Mouse (Mus musculus) liver, adult 2 months (tissue): ENCODE data around the gene Tbc1d22a. TPM values are rescaled to one million over a fixed set of nuclear protein-coding genes. Genes with fewer than 3 reads are reported as not detected.

Experiments used
- DNase-seq: peaks from one replicate; pipeline ENCODE4 v3.0.0-alpha.2; 2011; ENCODE audit warnings: low read depth, low spot score; ENCODE audit errors: extremely low read depth
- H3K27ac ChIP-seq: fragments of 200-500 bp; replicated peaks from 2 replicates; pipeline ENCODE4 v1.5.1; 2012; ENCODE audit warnings: low read depth, mild to moderate bottlenecking, control low read depth, inconsistent platforms, low read length; ENCODE audit not compliant: insufficient read depth
- H3K27me3 ChIP-seq: fragments of 200-500 bp; 2 replicates; pipeline ENCODE4 v1.6.1; 2012; ENCODE audit warnings: mild to moderate bottlenecking, moderate library complexity, low read length, inconsistent platforms; ENCODE audit not compliant: control insufficient read depth, insufficient read depth
- H3K36me3 ChIP-seq: fragments of 200-500 bp; 2 replicates; pipeline ENCODE4 v1.6.1; 2012; ENCODE audit warnings: low read length, inconsistent platforms; ENCODE audit not compliant: control insufficient read depth, insufficient read depth
- H3K4me1 ChIP-seq: fragments of 200-500 bp; 2 replicates; pipeline ENCODE4 v1.6.1; 2011; ENCODE audit warnings: low read length; ENCODE audit not compliant: control insufficient read depth, insufficient read depth
- H3K4me3 ChIP-seq: fragments of 200-500 bp; 2 replicates; pipeline ENCODE4 v1.5.1; 2011; ENCODE audit warnings: low read depth, mild to moderate bottlenecking, control low read depth, low read length, moderate library complexity; ENCODE audit not compliant: insufficient read depth
- H3K79me2 ChIP-seq: fragments of 200-500 bp; 2 replicates; pipeline ENCODE4 v1.6.1; 2012; ENCODE audit warnings: inconsistent platforms, mild to moderate bottlenecking, low read length, moderate library complexity; ENCODE audit not compliant: control insufficient read depth, insufficient read depth
- H3K9ac ChIP-seq: fragments of 200-500 bp; 2 replicates; pipeline ENCODE4 v1.6.1; 2012; ENCODE audit warnings: low read depth, mild to moderate bottlenecking, control low read depth, inconsistent platforms, low read length
- CTCF ChIP-seq: fragments of 200-500 bp; IDR thresholded peaks from 2 replicates; pipeline ENCODE4 v1.5.1; 2011; ENCODE audit warnings: low read depth, low read length, control low read depth
- POLR2A ChIP-seq: fragments of 200-500 bp; IDR thresholded peaks from 2 replicates; pipeline ENCODE4 v1.6.1; 2011; ENCODE audit warnings: low read length, control low read depth; ENCODE audit not compliant: insufficient read depth; ENCODE audit errors: extremely low read depth
- WGBS: fragments of 180-500 bp; shearing (Covaris S2); methylation state at CpG from one replicate; pipeline ENCODE4 v1.1.7; 2018; 5-methylcytosine and 5-hydroxymethylcytosine counted together
- polyA plus RNA-seq: library from polyadenylated mRNA; depleted of rRNA; stranded (reverse); fragments of >200 nt; gene quantifications from 2 replicates; pipeline ENCODE4 v1.2.3, GENCODE M21; 2012
- total RNA-seq: library from RNA; depleted of rRNA; stranded (reverse); fragments of >200 nt; gene quantifications from 2 replicates; pipeline ENCODE4 v1.2.3, GENCODE M21; 2014

Gene Tbc1d22a
- total and polyA plus RNA-seq, 2 experiments, result 9.6 to 14.3 TPM

DNA sequence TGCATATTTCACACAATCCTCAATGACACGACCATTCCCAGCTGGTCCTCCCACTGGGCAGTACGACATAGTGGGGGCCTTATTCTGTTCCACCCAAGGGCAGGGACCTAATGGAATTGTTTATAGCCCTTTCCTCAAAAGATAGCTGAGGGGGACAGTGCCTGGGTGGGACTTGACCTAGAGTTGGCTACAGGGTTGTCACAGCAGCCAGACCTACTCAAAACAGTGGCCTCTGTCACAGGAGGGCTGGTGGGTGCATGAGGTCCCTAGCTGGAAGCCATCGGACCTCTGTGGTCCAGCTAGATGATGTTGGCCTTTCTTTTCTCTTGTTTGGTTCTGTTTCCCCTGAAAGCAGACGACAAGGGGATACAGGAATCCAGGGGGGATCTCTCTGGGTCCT lies 14.8 kb upstream of the Tbc1d22a start:
- 85% methylated on average over 4 of the region's 4 CpGs for WGBS
- Histone ChIP-seq H3K4me3 (no peak overlapping the region), H3K27me3 (no peaks in the 10 kb centered on the region), H3K27ac (no peak overlapping the region), H3K36me3 (no peaks in the 10 kb centered on the region), H3K9ac (no peak overlapping the region), H3K4me1 (0 out of 2 replicates have a peak, but pooled peaks cover 2% of the 10 kb centered on the region), H3K79me2 (no peaks in the 10 kb centered on the region)
- DNase-seq, result no peak
- TF ChIP-seq CTCF, result no peak
- TF ChIP-seq POLR2A, result no peak

DNA sequence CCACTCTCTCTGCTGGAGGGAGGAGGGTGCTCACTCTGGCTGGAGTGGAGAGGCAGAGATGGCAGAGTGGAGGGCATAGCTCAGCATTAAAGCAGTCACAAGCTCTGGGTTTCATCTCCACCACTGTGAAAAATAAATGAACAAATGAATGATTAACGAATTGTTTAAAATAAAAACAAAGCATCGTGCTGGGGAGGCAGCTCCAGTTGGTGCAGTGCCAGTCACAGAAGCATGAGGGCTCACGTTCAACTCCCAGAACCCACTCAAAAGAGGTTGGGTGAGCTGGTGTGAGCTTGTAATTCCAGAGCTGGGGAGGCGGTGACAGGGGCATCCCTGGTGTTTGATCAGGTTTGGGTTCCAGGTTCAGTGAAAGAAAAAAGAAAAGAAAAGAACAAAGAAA lies 14.1 kb upstream of the Tbc1d22a start:
- no peak for DNase-seq
- Histone ChIP-seq H3K27me3 (no peaks in the 10 kb centered on the region), H3K79me2 (no peaks in the 10 kb centered on the region), H3K4me3 (no peak overlapping the region), H3K4me1 (0 out of 2 replicates have a peak, but pooled peaks cover 2% of the 10 kb centered on the region), H3K27ac (no peak overlapping the region), H3K9ac (no peak overlapping the region), H3K36me3 (no peaks in the 10 kb centered on the region)
- TF ChIP-seq POLR2A (no peak), CTCF (no peak)
- WGBS, result 46% methylated on average over 4 of the region's 4 CpGs

DNA sequence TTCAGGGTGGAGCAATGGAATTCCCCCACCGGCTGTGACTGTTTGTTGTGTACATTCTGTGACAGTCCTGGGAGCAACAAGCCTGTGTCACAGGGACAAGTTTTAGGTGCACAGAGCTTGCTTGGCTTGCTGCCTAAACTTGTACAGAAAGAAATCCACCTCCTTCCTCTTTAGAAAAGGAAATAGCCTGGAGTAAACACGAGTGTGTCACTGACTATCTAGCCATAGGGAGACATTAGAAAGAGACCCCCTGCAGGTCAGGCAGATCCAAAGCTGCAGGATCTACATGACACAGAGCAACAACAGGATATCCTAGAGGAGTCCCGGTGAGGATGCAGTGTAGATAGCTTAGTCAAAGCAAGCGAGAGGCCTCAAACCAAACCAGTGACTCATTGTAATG lies 13.2 kb upstream of the Tbc1d22a start:
- Histone ChIP-seq H3K4me3 (no peak overlapping the region), H3K9ac (no peak overlapping the region), H3K36me3 (no peaks in the 10 kb centered on the region), H3K4me1 (0 out of 2 replicates have a peak, but pooled peaks cover 2% of the 10 kb centered on the region), H3K27ac (peak overlapping the region; percentile 41; the same call in 1 of the 2 replicates), H3K79me2 (no peaks in the 10 kb centered on the region), H3K27me3 (no peaks in the 10 kb centered on the region)
- DNase-seq, result peak; percentile 31
- TF ChIP-seq CTCF (no peak), POLR2A (no peak)
- WGBS, result 39% methylated on average over 4 of the region's 4 CpGs

DNA sequence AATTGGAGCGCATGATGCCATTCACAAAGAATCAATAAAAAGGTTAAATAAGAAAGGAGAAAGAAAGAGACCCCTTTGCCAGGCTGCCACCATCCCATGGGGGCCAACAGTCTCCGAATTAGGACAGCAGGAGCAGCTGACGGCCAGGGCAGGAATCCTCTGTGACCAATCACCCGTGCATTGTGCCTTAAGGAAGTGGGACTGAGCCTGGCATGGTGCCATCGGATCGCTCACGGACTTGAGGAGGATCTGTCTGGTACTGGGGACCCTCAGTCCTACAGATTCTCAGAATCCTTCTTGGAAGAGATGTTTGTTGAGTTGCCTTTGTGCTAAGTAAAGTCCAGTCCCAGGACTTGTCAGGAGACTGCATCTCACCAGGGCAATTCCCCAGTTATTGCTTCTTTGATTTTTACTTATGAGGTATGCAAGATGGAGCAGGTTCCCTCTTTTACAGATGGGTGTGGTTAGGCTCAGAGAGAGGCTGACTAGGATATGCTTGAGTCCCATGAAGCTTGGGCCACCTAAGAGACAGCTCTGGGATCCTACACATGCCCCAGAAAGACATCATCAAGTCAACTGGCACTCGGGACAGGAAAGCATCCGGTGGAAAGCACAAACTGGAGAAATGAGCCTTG lies 12.4 kb upstream of the Tbc1d22a start:
- WGBS, result 74% methylated on average over 9 of the region's 9 CpGs
- H3K27ac ChIP-seq, result no peak overlapping the region
- no peaks in the 10 kb centered on the region for H3K36me3 ChIP-seq
- no peaks in the 10 kb centered on the region for H3K27me3 ChIP-seq
- H3K79me2 ChIP-seq, result no peaks in the 10 kb centered on the region
- no peak for TF ChIP-seq CTCF
- no peak for TF ChIP-seq POLR2A
- H3K4me1 ChIP-seq, result 0 out of 2 replicates have a peak, but pooled peaks cover 2% of the 10 kb centered on the region
- H3K4me3 ChIP-seq, result no peak overlapping the region
- no peak for DNase-seq
- no peak overlapping the region for H3K9ac ChIP-seq

DNA sequence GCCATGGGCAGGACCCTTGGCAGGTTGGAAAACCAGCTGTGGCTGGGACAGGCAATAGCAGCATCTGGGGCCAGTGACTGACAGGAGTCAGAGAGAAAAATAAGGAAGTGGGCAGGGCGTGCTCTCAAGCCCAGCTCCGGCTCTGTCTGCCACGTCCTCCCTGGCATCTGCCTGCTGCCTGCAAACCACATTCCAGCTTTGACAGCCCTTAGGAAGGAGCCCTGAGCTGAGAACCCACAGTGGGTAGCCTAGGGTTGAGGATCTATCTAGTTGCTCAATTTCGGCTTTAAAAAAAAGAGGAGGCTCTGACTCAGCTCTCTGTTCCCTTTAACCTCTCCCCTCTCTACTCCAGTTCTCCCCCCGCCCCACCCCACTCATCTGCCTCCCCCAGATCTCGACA lies 11.6 kb upstream of the Tbc1d22a start:
- TF ChIP-seq POLR2A (no peak), CTCF (no peak)
- Histone ChIP-seq H3K9ac (no peak overlapping the region), H3K4me3 (no peak overlapping the region), H3K36me3 (no peaks in the 10 kb centered on the region), H3K4me1 (0 out of 2 replicates have a peak, but pooled peaks cover 2% of the 10 kb centered on the region), H3K27me3 (no peaks in the 10 kb centered on the region), H3K27ac (no peak overlapping the region), H3K79me2 (no peaks in the 10 kb centered on the region)
- DNase-seq, result no peak
- 73% methylated on average over 6 of the region's 6 CpGs for WGBS

DNA sequence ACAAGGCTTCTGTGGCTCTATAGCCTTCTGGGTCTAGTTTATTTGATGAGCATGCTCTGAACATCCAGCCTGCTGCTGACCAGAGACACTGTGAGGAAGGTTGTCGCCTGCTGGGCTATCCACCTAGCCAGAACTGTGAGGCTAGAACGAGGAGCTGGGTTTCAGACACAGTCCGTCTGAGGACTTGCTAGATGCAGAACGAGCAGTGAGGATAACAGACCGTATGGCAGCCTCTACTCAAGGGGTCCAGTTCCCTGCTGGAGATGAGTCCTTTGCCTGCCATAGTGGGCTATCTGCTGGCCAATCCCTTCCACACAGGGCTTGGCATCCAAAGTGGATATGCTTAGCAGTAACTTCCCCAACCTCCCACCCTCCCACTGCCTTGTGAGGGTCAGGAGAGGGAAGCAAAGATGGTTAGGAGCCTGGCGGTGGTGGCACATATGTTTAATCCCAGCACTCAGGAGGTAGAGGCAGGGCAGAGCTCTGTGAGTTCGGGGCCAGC lies 10.9 kb upstream of the Tbc1d22a start:
- H3K9ac ChIP-seq, result no peak overlapping the region; the same call in 1 of the 2 replicates
- 85% methylated on average over 7 of the region's 7 CpGs for WGBS
- H3K27me3 ChIP-seq, result no peaks in the 10 kb centered on the region
- 0 out of 2 replicates have a peak, but pooled peaks cover 2% of the 10 kb centered on the region for H3K4me1 ChIP-seq
- H3K4me3 ChIP-seq, result no peak overlapping the region
- no peaks in the 10 kb centered on the region for H3K36me3 ChIP-seq
- TF ChIP-seq CTCF (no peak), POLR2A (no peak)
- H3K27ac ChIP-seq, result peak overlapping the region; percentile 29; the same call in 1 of the 2 replicates
- no peak for DNase-seq
- no peaks in the 10 kb centered on the region for H3K79me2 ChIP-seq
